Mouse (Mus musculus): ENCODE results near the gene Ccsap. TPM values are rescaled to one million over a fixed set of nuclear protein-coding genes. Genes with fewer than 3 reads are reported as not detected.

Ccsap gene
- polyA plus RNA-seq, 1 experiment from 2014 or later = 3.5 TPM

GRCm38 (mm10) chr8:123847546-123847945, 12.5 kb downstream of the Ccsap start:
- Histone ChIP-seq H3K4me3 (replicated peaks) (no peak overlapping the region), H3K9me3 (replicated peaks) (no peaks in the 10 kb centered on the region), H3K36me3 (no peaks in the 10 kb centered on the region), H3K4me2 (no peak overlapping the region), H3K9ac (no peak overlapping the region), H3K27me3 (no peaks in the 10 kb centered on the region), H3K27ac (no peak overlapping the region), H3K4me1 (no peaks in the 10 kb centered on the region)
- ATAC-seq (replicated peaks; ENCODE audit: low FRiP score) = no peak
- whole genome bisulfite sequencing = 58% methylated on average over 3 of the region's 3 CpGs

- H3K9ac ChIP-seq = no peak overlapping the region
- no peak overlapping the region for H3K4me2 ChIP-seq
- WGBS = 86% methylated on average over 12 of the region's 12 CpGs
- H3K4me1 ChIP-seq = no peaks in the 10 kb centered on the region
- 0 out of 2 replicates have a peak, but pooled peaks cover 1% of the 10 kb centered on the region for H3K36me3 ChIP-seq
- no peak for ATAC-seq (replicated peaks; ENCODE audit: low FRiP score)
- H3K4me3 ChIP-seq (replicated peaks) = no peak overlapping the region
- H3K27me3 ChIP-seq = no peaks in the 10 kb centered on the region
- no peak overlapping the region for H3K27ac ChIP-seq
- no peaks in the 10 kb centered on the region for H3K9me3 ChIP-seq (replicated peaks)
Observed at GRCm38 (mm10) chr8:123846509-123846908, 13.5 kb downstream of the Ccsap start.

GRCm38 (mm10) chr8:123845991-123846390, 14.0 kb downstream of the Ccsap start:
- Histone ChIP-seq H3K4me2 (no peak overlapping the region), H3K9ac (no peak overlapping the region), H3K4me3 (replicated peaks) (no peak overlapping the region), H3K36me3 (0 out of 2 replicates have a peak, but pooled peaks cover 5% of the 10 kb centered on the region), H3K27me3 (no peaks in the 10 kb centered on the region), H3K27ac (no peak overlapping the region), H3K9me3 (replicated peaks) (no peaks in the 10 kb centered on the region), H3K4me1 (no peaks in the 10 kb centered on the region)
- no peak for ATAC-seq (replicated peaks; ENCODE audit: low FRiP score)
- WGBS = 88% methylated on average over 10 of the region's 10 CpGs

- Histone ChIP-seq H3K9me3 (replicated peaks) (no peaks in the 10 kb centered on the region), H3K4me2 (no peak overlapping the region), H3K27me3 (no peaks in the 10 kb centered on the region), H3K27ac (no peak overlapping the region), H3K4me1 (no peaks in the 10 kb centered on the region), H3K4me3 (replicated peaks) (no peak overlapping the region), H3K9ac (no peak overlapping the region), H3K36me3 (0 out of 2 replicates have a peak, but pooled peaks cover 5% of the 10 kb centered on the region)
- ATAC-seq (replicated peaks; ENCODE audit: low FRiP score) = no peak
- WGBS = 69% methylated on average over 13 of the region's 13 CpGs
Observed at GRCm38 (mm10) chr8:123845114-123845513, 14.9 kb downstream of the Ccsap start.

GRCm38 (mm10) chr8:123844341-123844740, 15.7 kb downstream of the Ccsap start:
- Histone ChIP-seq H3K9ac (no peak overlapping the region), H3K36me3 (0 out of 2 replicates have a peak, but pooled peaks cover 5% of the 10 kb centered on the region), H3K27ac (no peak overlapping the region), H3K4me3 (replicated peaks) (no peak overlapping the region), H3K4me1 (no peaks in the 10 kb centered on the region), H3K4me2 (no peak overlapping the region), H3K9me3 (replicated peaks) (no peaks in the 10 kb centered on the region), H3K27me3 (no peaks in the 10 kb centered on the region)
- no peak for ATAC-seq (replicated peaks; ENCODE audit: low FRiP score)
- WGBS = 72% methylated on average over 7 of the region's 7 CpGs

- Histone ChIP-seq H3K4me1 (no peaks in the 10 kb centered on the region), H3K36me3 (peaks cover 11% of the 10 kb centered on the region), H3K9me3 (replicated peaks) (no peaks in the 10 kb centered on the region), H3K4me2 (no peak overlapping the region), H3K4me3 (replicated peaks) (no peak overlapping the region), H3K9ac (no peak overlapping the region), H3K27me3 (no peaks in the 10 kb centered on the region), H3K27ac (no peak overlapping the region)
- no peak for ATAC-seq (replicated peaks; ENCODE audit: low FRiP score)
- WGBS = 87% methylated on average over 12 of the region's 12 CpGs
Observed at GRCm38 (mm10) chr8:123842086-123842485, 17.9 kb downstream of the Ccsap start.

- no peak overlapping the region for H3K4me2 ChIP-seq
- H3K27ac ChIP-seq = no peak overlapping the region
- H3K4me3 ChIP-seq (replicated peaks) = no peak overlapping the region
- H3K9ac ChIP-seq = no peak overlapping the region
- peaks cover 22% of the 10 kb centered on the region for H3K36me3 ChIP-seq
- H3K27me3 ChIP-seq = no peaks in the 10 kb centered on the region
- no peaks in the 10 kb centered on the region for H3K4me1 ChIP-seq
- 93% methylated on average over 15 of the region's 15 CpGs for WGBS
- H3K9me3 ChIP-seq (replicated peaks) = no peaks in the 10 kb centered on the region
- no peak for ATAC-seq (replicated peaks; ENCODE audit: low FRiP score)
Observed at GRCm38 (mm10) chr8:123840578-123841345, 19.2 kb downstream of the Ccsap start.

- H3K4me3 ChIP-seq (replicated peaks) = no peak overlapping the region
- no peak for ATAC-seq (replicated peaks; ENCODE audit: low FRiP score)
Observed at GRCm38 (mm10) chr8:123838496-123838895, 21.5 kb downstream of the Ccsap start.

GRCm38 (mm10) chr8:123836354-123836753, 23.7 kb downstream of the Ccsap start:
- H3K4me3 ChIP-seq (replicated peaks) = no peak overlapping the region
- H3K36me3 ChIP-seq = peaks cover 61% of the 10 kb centered on the region
- no peak overlapping the region for H3K9ac ChIP-seq
- no peaks in the 10 kb centered on the region for H3K27me3 ChIP-seq
- ATAC-seq (replicated peaks; ENCODE audit: low FRiP score) = no peak
- no peak overlapping the region for H3K27ac ChIP-seq
- WGBS = 90% methylated on average over 6 of the region's 6 CpGs
- H3K9me3 ChIP-seq (replicated peaks) = no peaks in the 10 kb centered on the region
- no peaks in the 10 kb centered on the region for H3K4me1 ChIP-seq
- H3K4me2 ChIP-seq = no peak overlapping the region

More at GRCm38 (mm10) chr8:123838496-123838895, 21.5 kb downstream of the Ccsap start:
- Histone ChIP-seq H3K27me3 (no peaks in the 10 kb centered on the region), H3K36me3 (peaks cover 44% of the 10 kb centered on the region), H3K9ac (no peak overlapping the region), H3K27ac (no peak overlapping the region), H3K9me3 (replicated peaks) (no peaks in the 10 kb centered on the region), H3K4me2 (no peak overlapping the region), H3K4me1 (no peaks in the 10 kb centered on the region)
- 68% methylated on average over 9 of the region's 9 CpGs for WGBS

GRCm38 (mm10) chr8:123835451-123835850, 24.6 kb downstream of the Ccsap start:
- ATAC-seq (replicated peaks; ENCODE audit: low FRiP score) = no peak
- 60% methylated on average over 9 of the region's 9 CpGs for WGBS
- no peaks in the 10 kb centered on the region for H3K4me1 ChIP-seq
- H3K9me3 ChIP-seq (replicated peaks) = no peaks in the 10 kb centered on the region
- H3K4me2 ChIP-seq = no peak overlapping the region
- H3K27me3 ChIP-seq = no peaks in the 10 kb centered on the region
- no peak overlapping the region for H3K27ac ChIP-seq
- H3K4me3 ChIP-seq (replicated peaks) = no peak overlapping the region
- peaks cover 68% of the 10 kb centered on the region for H3K36me3 ChIP-seq
- no peak overlapping the region for H3K9ac ChIP-seq

- whole genome bisulfite sequencing = 95% methylated on average over 4 of the region's 4 CpGs
- Histone ChIP-seq H3K4me3 (replicated peaks) (no peak overlapping the region), H3K9ac (no peak overlapping the region), H3K9me3 (replicated peaks) (no peaks in the 10 kb centered on the region), H3K4me1 (no peaks in the 10 kb centered on the region), H3K27ac (no peak overlapping the region), H3K27me3 (no peaks in the 10 kb centered on the region), H3K36me3 (peaks cover 95% of the 10 kb centered on the region), H3K4me2 (no peak overlapping the region)
- ATAC-seq (replicated peaks; ENCODE audit: low FRiP score) = no peak
Observed at GRCm38 (mm10) chr8:123832757-123833156, 27.3 kb downstream of the Ccsap start.

GRCm38 (mm10) chr8:123827523-123827922, 32.5 kb downstream of the Ccsap start:
- WGBS = 94% methylated on average over 13 of the region's 13 CpGs
- H3K9ac ChIP-seq = no peak overlapping the region
- no peaks in the 10 kb centered on the region for H3K9me3 ChIP-seq (replicated peaks)
- H3K4me1 ChIP-seq = no peaks in the 10 kb centered on the region
- no peak overlapping the region for H3K4me3 ChIP-seq (replicated peaks)
- no peak overlapping the region for H3K4me2 ChIP-seq
- H3K27me3 ChIP-seq = no peaks in the 10 kb centered on the region
- H3K36me3 ChIP-seq = peaks cover 88% of the 10 kb centered on the region
- ATAC-seq (replicated peaks; ENCODE audit: low FRiP score) = no peak
- H3K27ac ChIP-seq = no peak overlapping the region

- Histone ChIP-seq H3K4me2 (no peak overlapping the region), H3K4me3 (replicated peaks) (no peak overlapping the region), H3K36me3 (peaks cover 81% of the 10 kb centered on the region), H3K27ac (no peak overlapping the region), H3K27me3 (no peaks in the 10 kb centered on the region), H3K4me1 (no peaks in the 10 kb centered on the region), H3K9ac (no peak overlapping the region), H3K9me3 (replicated peaks) (no peaks in the 10 kb centered on the region)
- no peak for ATAC-seq (replicated peaks; ENCODE audit: low FRiP score)
- 92% methylated on average over 7 of the region's 7 CpGs for WGBS
Observed at GRCm38 (mm10) chr8:123826758-123827157, 33.3 kb downstream of the Ccsap start.

Measured in kidney, embryonic 15.5 days (tissue).